Mouse (Mus musculus): ENCODE results near the gene Gm14548. TPM values are rescaled to one million over a fixed set of nuclear protein-coding genes. Genes with fewer than 3 reads are reported as not detected.
"Not testable (repeated sequence)": the region's sequence is repeated elsewhere in the genome, so short reads cannot be mapped to it uniquely, and the experiment has no call there.

The Gm14548 gene
- not detected in 2 replicates for polyA plus RNA-seq (2016; fragmentation: Nextera tagmentation; extraction: Ambion mirVana)

DNA sequence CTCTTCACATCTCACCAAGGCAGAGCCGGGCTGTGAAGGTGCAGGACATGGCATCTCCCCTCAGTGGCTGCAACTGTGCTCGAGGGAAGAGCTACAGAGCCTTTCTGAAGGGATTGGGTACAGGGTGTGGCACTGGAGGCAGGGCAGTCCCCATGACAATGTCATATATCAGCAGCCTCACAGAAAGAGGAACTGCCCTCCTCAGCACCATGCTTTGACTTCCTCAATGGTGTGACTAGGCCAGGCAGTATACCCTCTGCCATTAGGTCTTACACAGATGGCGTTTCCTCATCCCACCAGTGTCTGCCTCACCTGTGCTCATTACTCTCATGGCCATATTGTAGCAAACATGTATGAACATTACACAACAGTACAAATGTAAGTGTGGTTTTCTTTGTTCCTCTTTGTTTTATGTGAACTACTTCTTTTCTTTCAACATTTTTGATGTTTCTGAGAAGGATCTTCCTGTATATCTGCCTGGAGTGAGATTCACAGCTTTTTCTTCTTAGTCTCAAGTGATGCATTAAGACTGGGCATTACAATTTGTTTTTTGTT is at the start of gene Gm14548:
Gm14548 (minus strand) TSS at position 85 of the 555 bp plus-strand sequence.
- not testable (repeated sequence) for H3K27me3 ChIP-seq (ENCODE audit: low read depth, poor library complexity, severe bottlenecking); H3K9me3 ChIP-seq (replicated peaks); H3K27ac ChIP-seq (replicated peaks); DNase-seq (ENCODE audit: low spot score); H3K4me1 ChIP-seq; H3K36me3 ChIP-seq; H3K4me3 ChIP-seq
- WGBS, result 72% methylated on average over 3 of the region's 3 CpGs

DNA sequence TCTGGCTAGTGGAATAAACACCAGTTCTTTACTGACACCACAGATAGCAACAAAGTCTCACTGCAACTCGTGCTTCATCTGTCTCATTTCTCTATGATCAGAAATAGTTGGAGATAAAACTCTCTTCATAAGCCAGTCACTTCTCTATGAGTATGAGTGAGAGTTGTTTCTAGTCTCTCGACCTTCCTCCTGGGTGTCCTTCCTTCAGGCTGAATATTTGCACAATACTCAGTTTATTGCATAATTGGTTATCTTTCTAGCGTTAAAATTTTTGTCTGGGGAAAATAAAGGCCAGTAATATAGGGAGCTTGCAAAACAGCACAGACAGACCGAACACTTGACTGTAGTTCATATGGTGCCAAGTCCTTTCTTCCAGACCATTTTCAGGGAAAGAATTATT is 48.2 kb upstream of the Gm14548 start:
- Histone ChIP-seq H3K36me3 (no peaks in the 10 kb centered on the region), H3K27ac (replicated peaks) (no peak overlapping the region), H3K27me3 (ENCODE audit: low read depth, poor library complexity, severe bottlenecking) (no peaks in the 10 kb centered on the region), H3K4me3 (no peak overlapping the region), H3K9me3 (replicated peaks) (no peaks in the 10 kb centered on the region; the same call in 1 of the 2 replicates), H3K4me1 (no peaks in the 10 kb centered on the region)
- no peak for DNase-seq (ENCODE audit: low spot score)
- WGBS, result 78% methylated on average over 4 of the region's 4 CpGs

DNA sequence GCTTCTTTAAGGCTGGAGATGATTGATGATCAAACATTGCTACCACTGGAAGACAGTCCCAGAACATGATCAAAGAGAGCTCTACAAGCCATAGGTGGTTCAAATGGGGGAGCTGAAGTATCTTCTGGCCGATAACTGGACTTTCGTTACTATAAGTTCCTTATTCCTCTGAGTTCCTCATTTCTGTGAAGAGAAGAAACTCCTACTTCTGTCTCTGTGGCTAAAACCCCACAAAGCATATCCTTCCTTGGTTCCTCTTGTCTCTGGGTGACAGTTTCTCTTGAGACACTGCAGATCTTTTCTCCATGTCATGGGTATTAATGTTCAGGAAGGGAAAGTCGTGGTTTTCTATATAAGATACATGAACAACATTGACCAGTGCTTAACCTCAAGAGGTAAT is 43.0 kb upstream of the Gm14548 start:
- H3K27ac ChIP-seq (replicated peaks), result no peak overlapping the region
- 79% methylated on average over 3 of the region's 3 CpGs for WGBS
- no peaks in the 10 kb centered on the region for H3K27me3 ChIP-seq (ENCODE audit: low read depth, poor library complexity, severe bottlenecking)
- H3K36me3 ChIP-seq, result no peaks in the 10 kb centered on the region
- H3K4me3 ChIP-seq, result no peak overlapping the region
- no peak for DNase-seq (ENCODE audit: low spot score)
- H3K4me1 ChIP-seq, result no peaks in the 10 kb centered on the region
- peaks cover 2% of the 10 kb centered on the region; the same call in 1 of the 2 replicates for H3K9me3 ChIP-seq (replicated peaks)

DNA sequence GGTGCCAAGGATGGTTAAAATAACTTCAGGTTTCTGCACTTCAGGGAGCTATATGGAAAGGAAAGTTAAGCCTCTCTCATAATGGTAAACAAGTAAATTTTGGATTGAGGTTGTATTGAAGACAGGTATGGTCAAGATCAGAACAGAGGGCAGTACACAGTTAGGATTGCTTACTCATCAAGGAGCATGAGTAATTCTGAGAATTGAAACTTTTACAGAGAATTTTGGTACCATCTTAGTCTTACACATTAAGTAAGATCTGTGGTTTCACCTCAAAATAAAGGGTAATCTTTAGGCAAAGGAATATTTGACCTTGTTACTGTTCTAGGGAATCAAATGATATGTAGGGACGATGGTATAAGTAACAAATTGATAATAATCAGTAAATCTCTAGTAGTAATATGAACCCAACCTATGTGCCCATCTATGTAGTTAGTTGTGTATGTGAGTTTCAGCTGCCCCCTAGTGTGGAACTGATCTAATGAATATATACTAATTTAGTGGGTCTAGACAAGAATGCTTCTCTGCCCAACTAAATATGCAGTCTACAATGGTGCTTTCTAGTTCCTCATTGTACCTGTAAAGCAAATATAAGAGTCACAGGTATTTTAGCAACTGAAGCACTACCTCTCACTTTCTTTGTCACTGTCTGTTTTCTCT is 42.1 kb upstream of the Gm14548 start:
- H3K9me3 ChIP-seq (replicated peaks), result peaks cover 2% of the 10 kb centered on the region; the same call in 1 of the 2 replicates
- H3K4me1 ChIP-seq, result no peaks in the 10 kb centered on the region
- no peak overlapping the region for H3K27ac ChIP-seq (replicated peaks)
- 74% methylated on average over 1 of the region's 1 CpGs for WGBS
- H3K36me3 ChIP-seq, result no peaks in the 10 kb centered on the region
- no peak overlapping the region for H3K4me3 ChIP-seq
- no peak for DNase-seq (ENCODE audit: low spot score)
- H3K27me3 ChIP-seq (ENCODE audit: low read depth, poor library complexity, severe bottlenecking), result no peaks in the 10 kb centered on the region

DNA sequence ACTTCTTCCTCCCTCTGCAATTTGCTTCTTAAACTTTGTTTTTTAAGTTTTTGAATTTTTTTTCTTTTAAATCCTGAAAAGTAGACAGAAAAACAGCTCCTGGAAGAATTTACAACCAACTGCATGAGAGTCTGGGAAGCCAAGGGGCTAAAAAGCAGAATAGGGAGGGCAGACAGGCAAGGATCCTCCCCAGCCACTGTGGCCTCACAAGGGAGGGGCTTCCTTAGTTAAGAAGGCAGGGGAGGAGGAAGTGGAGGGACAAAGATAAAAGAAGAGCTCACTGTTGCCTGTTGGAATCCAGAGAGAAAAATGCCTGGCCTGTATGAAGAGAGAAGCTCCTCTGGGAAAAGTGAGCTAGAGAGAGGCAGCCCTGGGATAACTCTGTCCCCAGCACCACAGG is 37.6 kb upstream of the Gm14548 start:
- H3K36me3 ChIP-seq; H3K27ac ChIP-seq (replicated peaks); H3K4me3 ChIP-seq; H3K4me1 ChIP-seq; H3K9me3 ChIP-seq (replicated peaks); DNase-seq (ENCODE audit: low spot score); H3K27me3 ChIP-seq (ENCODE audit: low read depth, poor library complexity, severe bottlenecking): not testable (repeated sequence)

DNA sequence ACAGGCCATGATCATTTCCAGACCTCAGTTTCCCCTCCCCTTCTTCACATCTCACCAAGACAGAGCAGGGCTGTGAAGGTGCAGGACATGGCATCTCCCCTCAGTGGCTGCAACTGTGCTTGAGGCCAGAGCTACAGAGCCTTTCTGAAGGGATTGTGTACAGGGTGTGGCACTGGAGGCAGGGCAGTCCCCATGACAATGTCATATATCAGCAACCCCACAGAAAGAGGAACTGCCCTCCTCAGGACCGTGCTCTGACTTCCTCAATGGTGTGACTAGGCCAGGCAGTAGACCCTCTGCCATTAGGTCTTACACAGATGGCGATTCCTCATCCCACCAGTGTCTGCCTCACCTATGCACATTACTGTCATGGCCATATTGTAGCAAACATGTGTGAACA is 17.5 kb upstream of the Gm14548 start, which contains the start of gene Lilra6:
Lilra6 (minus strand) TSS at position 117 of the 400 bp plus-strand sequence.
- H3K36me3 ChIP-seq; H3K27me3 ChIP-seq (ENCODE audit: low read depth, poor library complexity, severe bottlenecking); H3K27ac ChIP-seq (replicated peaks); DNase-seq (ENCODE audit: low spot score); H3K4me1 ChIP-seq; H3K4me3 ChIP-seq: not testable (repeated sequence)
- peaks cover 14% of the 10 kb centered on the region; the same call in 1 of the 2 replicates for H3K9me3 ChIP-seq (replicated peaks)
- WGBS, result 82% methylated on average over 2 of the region's 2 CpGs

DNA sequence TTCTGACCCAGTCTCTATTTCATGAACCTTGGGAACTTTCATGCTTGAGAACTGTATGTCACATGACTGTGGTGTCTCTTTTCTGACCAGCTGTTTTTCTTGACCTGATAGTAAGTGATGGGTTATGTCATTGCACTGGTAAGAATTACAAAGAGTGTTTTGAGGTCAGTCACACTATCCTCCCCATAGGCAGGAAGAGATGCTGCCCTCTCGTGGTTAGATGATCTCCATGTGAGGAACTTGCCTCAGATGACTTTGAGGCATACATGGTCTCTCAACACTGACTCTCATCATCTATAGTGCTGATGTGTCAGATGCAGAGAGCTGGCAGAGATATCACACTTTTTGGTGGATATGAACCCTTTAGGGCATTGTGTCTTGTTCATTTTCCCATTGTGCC is 5.8 kb upstream of the Gm14548 start:
- H3K27me3 ChIP-seq (ENCODE audit: low read depth, poor library complexity, severe bottlenecking), result no peaks in the 10 kb centered on the region
- WGBS, result 38% methylated on average over 1 of the region's 1 CpGs
- no peaks in the 10 kb centered on the region for H3K4me1 ChIP-seq
- no peak overlapping the region for H3K4me3 ChIP-seq
- H3K9me3 ChIP-seq (replicated peaks), result peaks cover 4% of the 10 kb centered on the region; the same call in 1 of the 2 replicates
- H3K36me3 ChIP-seq, result no peaks in the 10 kb centered on the region
- DNase-seq (ENCODE audit: low spot score), result no peak
- no peak overlapping the region for H3K27ac ChIP-seq (replicated peaks)

DNA sequence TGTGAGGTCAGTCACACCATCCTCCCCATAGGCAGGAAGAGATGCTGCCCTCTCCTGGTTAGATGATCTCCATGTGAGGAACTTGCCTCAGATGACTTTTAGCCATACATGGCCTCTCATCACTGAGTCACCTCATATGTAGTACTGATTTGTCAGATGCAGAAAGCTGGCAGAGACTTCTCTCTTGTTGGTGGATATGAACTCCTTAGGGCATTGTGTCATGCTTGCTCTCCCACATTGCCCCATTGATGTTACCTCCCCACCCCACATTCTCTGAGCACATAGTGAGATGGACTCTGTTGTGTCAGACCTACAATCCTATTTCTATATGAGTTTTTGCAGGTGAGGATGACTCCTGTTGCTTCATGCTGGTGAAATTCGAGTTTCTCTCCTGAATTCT is 22.9 kb downstream of the Gm14548 start:
- H3K4me3 ChIP-seq; DNase-seq (ENCODE audit: low spot score); H3K27me3 ChIP-seq (ENCODE audit: low read depth, poor library complexity, severe bottlenecking); H3K9me3 ChIP-seq (replicated peaks); H3K27ac ChIP-seq (replicated peaks); H3K36me3 ChIP-seq; H3K4me1 ChIP-seq: not testable (repeated sequence)
- WGBS, result no CpG with 5 or more reads among the region's 1 CpGs

DNA sequence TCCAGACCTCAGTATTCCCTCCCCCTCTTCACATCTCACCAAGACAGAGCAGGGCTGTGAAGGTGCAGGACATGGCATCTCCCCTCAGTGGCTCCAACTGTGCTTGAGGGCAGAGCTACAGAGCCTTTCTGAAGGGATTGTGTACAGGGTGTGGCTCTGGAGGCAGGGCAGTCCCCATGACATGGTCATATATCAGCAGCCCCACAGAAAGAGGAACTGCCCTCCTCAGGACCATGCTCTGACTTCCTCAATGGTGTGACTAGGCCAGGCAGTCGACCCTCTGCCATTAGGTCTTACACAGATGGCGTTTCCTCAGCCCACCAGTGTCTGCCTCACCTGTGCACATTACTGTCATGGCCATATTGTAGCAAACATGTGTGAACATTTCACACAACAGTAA is 53.0 kb downstream of the Gm14548 start, which contains the start of gene Pira2:
Pira2 (minus strand) TSS at position 101 of the 400 bp plus-strand sequence.
- H3K27ac ChIP-seq (replicated peaks); H3K27me3 ChIP-seq (ENCODE audit: low read depth, poor library complexity, severe bottlenecking); DNase-seq (ENCODE audit: low spot score); H3K36me3 ChIP-seq; H3K9me3 ChIP-seq (replicated peaks); H3K4me1 ChIP-seq; H3K4me3 ChIP-seq: not testable (repeated sequence)
- WGBS, result no CpG with 5 or more reads among the region's 2 CpGs

DNA sequence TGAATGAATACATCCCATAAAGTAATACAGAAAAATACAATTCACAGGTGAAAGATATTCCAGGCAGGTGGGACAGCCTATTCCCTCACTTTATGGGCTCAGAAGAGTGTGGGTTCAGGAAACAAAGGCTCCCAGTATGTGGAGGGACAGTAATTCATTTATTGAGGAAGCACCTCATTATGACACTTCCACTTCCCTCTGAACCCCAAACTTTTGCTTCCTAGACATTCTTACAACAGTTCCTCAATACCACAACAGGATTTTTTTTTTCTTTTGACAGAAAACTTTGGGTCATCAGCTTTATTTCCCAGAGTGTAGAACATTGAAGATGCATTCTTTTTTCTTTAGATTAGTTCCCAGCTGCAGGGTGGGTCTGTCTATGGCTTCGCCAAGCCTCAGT is 60.1 kb downstream of the Gm14548 start:
- H3K27me3 ChIP-seq (ENCODE audit: low read depth, poor library complexity, severe bottlenecking); H3K27ac ChIP-seq (replicated peaks); H3K36me3 ChIP-seq; H3K4me1 ChIP-seq; H3K9me3 ChIP-seq (replicated peaks); H3K4me3 ChIP-seq; DNase-seq (ENCODE audit: low spot score): not testable (repeated sequence)
- WGBS, result no CpG with 5 or more reads among the region's 1 CpGs

Other genes starting within 250 kb of the Gm14548 start
- 18.0 and 19.8 TPM in 2 replicates for gene Leng1, start 232.3 kb downstream of the Gm14548 start, polyA plus RNA-seq (2016; fragmentation: Nextera tagmentation; extraction: Ambion mirVana)
- gene Tmc4, start 220.6 kb downstream of the Gm14548 start, polyA plus RNA-seq (2016; fragmentation: Nextera tagmentation; extraction: Ambion mirVana), result 3.1 TPM in 2 replicates
- gene Tsen34, start 205.3 kb downstream of the Gm14548 start, polyA plus RNA-seq (2016; fragmentation: Nextera tagmentation; extraction: Ambion mirVana), result 251 and 266 TPM in 2 replicates
- gene Mboat7, start 204.6 kb downstream of the Gm14548 start, polyA plus RNA-seq (2016; fragmentation: Nextera tagmentation; extraction: Ambion mirVana), result 30.6 and 32.5 TPM in 2 replicates
- gene Rps9, start 194.1 kb downstream of the Gm14548 start, polyA plus RNA-seq (2016; fragmentation: Nextera tagmentation; extraction: Ambion mirVana), result 1,174 and 1,339 TPM in 2 replicates
- gene Pirb, start 177.7 kb downstream of the Gm14548 start, polyA plus RNA-seq (2016; fragmentation: Nextera tagmentation; extraction: Ambion mirVana), result 0.12 and 0.25 TPM in 2 replicates
- not detected in 2 replicates for gene Gm15448, start 72.4 kb downstream of the Gm14548 start, polyA plus RNA-seq (2016; fragmentation: Nextera tagmentation; extraction: Ambion mirVana)
- 0.07 TPM in 1 of 2 replicates, not detected in the other for gene Pira2, start 53.1 kb downstream of the Gm14548 start, polyA plus RNA-seq (2016; fragmentation: Nextera tagmentation; extraction: Ambion mirVana)
- gene Lilra6, start 17.4 kb upstream of the Gm14548 start, polyA plus RNA-seq (2016; fragmentation: Nextera tagmentation; extraction: Ambion mirVana), result not detected in 2 replicates
- 0.47 and 1.3 TPM in 2 replicates for gene Lair1, start 165.1 kb upstream of the Gm14548 start, polyA plus RNA-seq (2016; fragmentation: Nextera tagmentation; extraction: Ambion mirVana)
- 21.9 and 45.3 TPM in 2 replicates for gene Ttyh1, start 221.3 kb upstream of the Gm14548 start, polyA plus RNA-seq (2016; fragmentation: Nextera tagmentation; extraction: Ambion mirVana)
- gene Leng8, start 238.9 kb upstream of the Gm14548 start, polyA plus RNA-seq (2016; fragmentation: Nextera tagmentation; extraction: Ambion mirVana), result 63.1 and 82.0 TPM in 2 replicates

Data from midbrain, embryonic 10.5 days (tissue).